Mouse (Mus musculus) bone marrow, adult 2 months (tissue): ENCODE measurements around the gene Lsm4.

ENCODE experiments used
- CTCF ChIP-seq: fragments of 200-500 bp; IDR thresholded peaks from 2 replicates; pipeline ENCODE4 v1.5.1; 2011; ENCODE audit warnings: low read length, control low read depth; ENCODE audit not compliant: control insufficient read depth, insufficient read depth
- POLR2A ChIP-seq: fragments of 200-500 bp; IDR thresholded peaks from 2 replicates; pipeline ENCODE4 v1.6.1; 2011; ENCODE audit warnings: low read depth, mild to moderate bottlenecking, control low read depth, low read length, borderline replicate concordance; ENCODE audit not compliant: control insufficient read depth

- no peak for TF ChIP-seq POLR2A
- no peak for TF ChIP-seq CTCF
Measured at GRCm38 (mm10) chr8:70688136-70688535, 15.1 kb downstream of the Lsm4 start.
